Mouse (Mus musculus): Measurements from ENCODE around the gene Mroh7. TPM values are rescaled to one million over a fixed set of nuclear protein-coding genes. Genes with fewer than 3 reads are reported as not detected.
A peak's percentile ranks its signal among the peaks of the same experiment; 100 is the strongest.

Mroh7 gene
- polyA plus RNA-seq, 1 experiment from 2014 or later = 0.13 TPM

DNA sequence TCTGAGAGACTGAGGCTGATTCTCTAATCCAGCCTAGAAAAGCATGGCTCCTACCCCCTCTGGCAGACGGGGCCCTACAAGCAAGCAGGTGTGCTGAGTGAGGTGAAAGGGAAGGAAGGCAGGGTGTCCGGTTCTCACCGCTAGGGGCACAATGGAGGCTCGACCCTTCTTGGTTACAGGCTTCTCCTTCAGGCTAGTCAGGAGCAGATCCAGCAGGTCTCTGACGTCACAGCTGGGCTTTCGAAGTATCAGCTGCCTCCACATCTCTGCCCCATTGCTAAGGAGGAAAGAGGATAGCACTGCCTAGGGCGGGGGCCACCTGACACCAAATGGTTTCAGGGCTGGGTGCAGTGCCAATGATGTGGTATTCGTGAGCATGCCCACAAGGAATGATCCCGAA lies 30.7 kb downstream of the Mroh7 start:
- Histone ChIP-seq H3K36me3 (replicated peaks) (no peaks in the 10 kb centered on the region), H3K27ac (replicated peaks) (no peak overlapping the region), H3K27me3 (peaks cover 30% of the 10 kb centered on the region), H3K4me1 (replicated peaks) (no peaks in the 10 kb centered on the region), H3K4me2 (no peak overlapping the region), H3K9me3 (replicated peaks) (no peaks in the 10 kb centered on the region), H3K9ac (no peak overlapping the region), H3K4me3 (replicated peaks) (no peak overlapping the region)
- ATAC-seq (ENCODE audit: insufficient read depth) = no peak
- 15% methylated on average over 9 of the region's 9 CpGs for WGBS (ENCODE audit: insufficient replicate concordance)

- Histone ChIP-seq H3K9me3 (replicated peaks) (no peaks in the 10 kb centered on the region), H3K27ac (replicated peaks) (no peak overlapping the region), H3K36me3 (replicated peaks) (no peaks in the 10 kb centered on the region), H3K9ac (no peak overlapping the region), H3K27me3 (peaks cover 32% of the 10 kb centered on the region), H3K4me3 (replicated peaks) (no peak overlapping the region), H3K4me1 (replicated peaks) (peaks cover 3% of the 10 kb centered on the region), H3K4me2 (no peak overlapping the region)
- WGBS (ENCODE audit: insufficient replicate concordance) = 68% methylated on average over 15 of the region's 15 CpGs
- ATAC-seq (ENCODE audit: insufficient read depth) = no peak
These were observed 36.8 kb downstream of the Mroh7 start for GRCm38 (mm10) chr4:106693841-106694430.

GRCm38 (mm10) chr4:106688636-106689296 lies 42.0 kb downstream of the Mroh7 start:
- peak; percentile 72 for ATAC-seq (ENCODE audit: insufficient read depth)
- Histone ChIP-seq H3K9me3 (replicated peaks) (no peaks in the 10 kb centered on the region), H3K27me3 (peaks cover 18% of the 10 kb centered on the region), H3K27ac (replicated peaks) (0 out of 2 replicates have a peak overlapping the region, but pooled peaks have one; percentile 3), H3K4me1 (replicated peaks) (peaks cover 12% of the 10 kb centered on the region), H3K4me2 (no peak overlapping the region), H3K9ac (no peak overlapping the region), H3K4me3 (replicated peaks) (no peak overlapping the region), H3K36me3 (replicated peaks) (no peaks in the 10 kb centered on the region)
- WGBS (ENCODE audit: insufficient replicate concordance) = 22% methylated on average over 3 of the region's 3 CpGs

DNA sequence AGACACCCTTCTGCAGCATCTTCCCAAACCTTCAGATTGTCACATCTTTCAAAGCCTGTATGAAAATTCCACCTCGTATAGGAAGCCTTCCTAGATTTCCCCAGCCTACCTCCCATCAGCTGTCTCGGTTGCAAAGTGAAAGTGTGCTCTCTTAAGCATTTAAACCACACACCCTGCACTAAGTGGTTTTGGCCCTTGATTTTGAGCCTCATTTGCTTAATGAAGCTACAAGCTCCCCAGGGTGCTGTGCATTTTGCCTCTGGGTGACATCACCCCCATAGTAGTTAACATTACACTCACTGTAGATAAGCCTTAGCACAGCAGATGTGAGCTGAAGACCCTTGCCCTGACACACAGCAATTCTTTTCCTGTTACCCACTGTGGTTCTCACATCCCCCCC lies 49.8 kb downstream of the Mroh7 start:
- no peak overlapping the region for H3K9ac ChIP-seq
- peak overlapping the region; percentile 20; the same call in 1 of the 2 replicates for H3K4me2 ChIP-seq
- WGBS (ENCODE audit: insufficient replicate concordance) = 41% methylated on average over 2 of the region's 2 CpGs

GRCm38 (mm10) chr4:106679152-106679551 lies 51.6 kb downstream of the Mroh7 start:
- 32% methylated on average over 3 of the region's 3 CpGs for WGBS (ENCODE audit: insufficient replicate concordance)
- no peaks in the 10 kb centered on the region for H3K9me3 ChIP-seq (replicated peaks)
- peak overlapping the region; percentile 95 for H3K4me3 ChIP-seq (replicated peaks)
- peaks cover 30% of the 10 kb centered on the region for H3K36me3 ChIP-seq (replicated peaks)
- ATAC-seq (ENCODE audit: insufficient read depth) = no peak; the same call in 1 of the 2 replicates
- H3K9ac ChIP-seq = no peak overlapping the region
- H3K4me1 ChIP-seq (replicated peaks) = peaks cover 42% of the 10 kb centered on the region
- peaks cover 5% of the 10 kb centered on the region; the same call in 1 of the 2 replicates for H3K27me3 ChIP-seq
- H3K27ac ChIP-seq (replicated peaks) = peak overlapping the region; percentile 52
- H3K4me2 ChIP-seq = peak overlapping the region; percentile 76

More for the DNA sequence above, 49.8 kb downstream of the Mroh7 start:
- peaks cover 41% of the 10 kb centered on the region for H3K4me1 ChIP-seq (replicated peaks)
- H3K36me3 ChIP-seq (replicated peaks) = peaks cover 12% of the 10 kb centered on the region
- H3K27ac ChIP-seq (replicated peaks) = no peak overlapping the region
- no peak overlapping the region for H3K4me3 ChIP-seq (replicated peaks)
- no peaks in the 10 kb centered on the region for H3K9me3 ChIP-seq (replicated peaks)
- peaks cover 5% of the 10 kb centered on the region; the same call in 1 of the 2 replicates for H3K27me3 ChIP-seq
- ATAC-seq (ENCODE audit: insufficient read depth) = no peak

DNA sequence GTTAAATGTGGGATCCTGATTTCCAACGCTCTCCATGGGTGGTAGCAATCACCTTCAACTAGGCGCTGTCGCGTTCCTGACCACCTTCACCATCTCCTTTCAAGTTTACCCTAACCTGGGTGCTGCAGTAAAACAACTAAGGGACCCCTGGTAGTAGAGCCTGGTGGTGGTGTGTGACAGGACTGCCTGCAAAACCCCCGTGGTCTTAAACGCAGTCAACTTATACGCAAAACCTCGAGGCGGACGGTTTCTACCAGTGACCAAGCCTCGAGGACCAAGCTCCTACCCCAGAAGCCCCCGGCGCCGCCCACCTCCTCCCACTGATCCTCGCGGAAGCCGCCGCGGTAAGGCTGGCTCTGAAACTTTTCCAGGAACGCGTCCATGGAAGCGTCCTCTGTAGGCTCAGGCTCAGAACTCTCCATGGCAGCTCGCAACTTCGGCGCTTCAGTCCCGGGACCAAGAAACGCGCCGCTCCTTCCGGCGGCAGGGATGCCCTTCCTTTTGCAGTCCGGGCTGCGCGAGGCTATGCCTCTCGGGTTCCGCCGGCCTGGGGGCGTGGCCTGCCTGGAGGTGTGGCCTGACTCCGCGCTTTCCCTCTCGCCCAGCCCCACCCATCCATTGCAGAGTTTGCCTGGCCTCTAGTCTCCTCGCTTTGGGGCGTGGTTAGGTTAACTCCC lies 52.1 kb downstream of the Mroh7 start, which contains the start of gene Ttc4:
TSS of gene Ttc4 (minus strand) at position 503 of the 677 bp plus-strand sequence.
- Histone ChIP-seq H3K4me3 (replicated peaks) (peak within 1 kb of the TSS; percentile 95), H3K4me1 (replicated peaks) (peaks cover 42% of the 10 kb centered on the region), H3K9me3 (replicated peaks) (no peaks in the 10 kb centered on the region), H3K27ac (replicated peaks) (peak within 1 kb of the TSS; percentile 78), H3K36me3 (replicated peaks) (peaks cover 35% of the 10 kb centered on the region), H3K4me2 (peak within 1 kb of the TSS; percentile 76), H3K9ac (peak within 1 kb of the TSS; percentile 96), H3K27me3 (peaks cover 2% of the 10 kb centered on the region; the same call in 1 of the 2 replicates)
- WGBS (ENCODE audit: insufficient replicate concordance) = under 1% methylated on average over 43 of the region's 43 CpGs
- peak; percentile 100 for ATAC-seq (ENCODE audit: insufficient read depth)

DNA sequence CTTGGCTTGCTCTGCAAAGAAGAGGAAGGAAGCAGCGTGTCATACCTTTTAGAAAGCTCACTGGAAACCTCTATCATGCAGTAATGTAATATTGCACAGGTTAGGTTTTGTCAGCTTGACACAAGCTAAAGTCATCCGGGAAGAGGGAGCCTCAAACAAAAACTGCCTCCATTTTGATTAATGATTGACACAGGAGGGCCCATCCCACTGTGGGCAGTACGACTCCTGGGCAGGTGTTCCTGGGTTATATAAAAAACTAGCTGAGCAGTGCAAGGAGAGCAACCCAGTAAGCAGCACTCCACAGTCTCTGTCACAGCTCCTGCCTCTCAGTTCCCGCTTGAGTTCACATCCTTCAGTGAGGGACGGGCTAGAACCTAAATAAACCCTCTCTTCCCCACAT lies 54.0 kb downstream of the Mroh7 start:
- Histone ChIP-seq H3K4me1 (replicated peaks) (peaks cover 42% of the 10 kb centered on the region), H3K4me2 (no peak overlapping the region), H3K9ac (no peak overlapping the region), H3K27ac (replicated peaks) (no peak overlapping the region), H3K4me3 (replicated peaks) (no peak overlapping the region), H3K27me3 (no peaks in the 10 kb centered on the region), H3K9me3 (replicated peaks) (no peaks in the 10 kb centered on the region), H3K36me3 (replicated peaks) (peaks cover 54% of the 10 kb centered on the region)
- WGBS (ENCODE audit: insufficient replicate concordance) = 73% methylated on average over 5 of the region's 5 CpGs
- no peak for ATAC-seq (ENCODE audit: insufficient read depth)

- no peak overlapping the region for H3K9ac ChIP-seq
- 80% methylated on average over 2 of the region's 2 CpGs for WGBS (ENCODE audit: insufficient replicate concordance)
These were observed 64.2 kb downstream of the Mroh7 start for GRCm38 (mm10) chr4:106666546-106666945.

DNA sequence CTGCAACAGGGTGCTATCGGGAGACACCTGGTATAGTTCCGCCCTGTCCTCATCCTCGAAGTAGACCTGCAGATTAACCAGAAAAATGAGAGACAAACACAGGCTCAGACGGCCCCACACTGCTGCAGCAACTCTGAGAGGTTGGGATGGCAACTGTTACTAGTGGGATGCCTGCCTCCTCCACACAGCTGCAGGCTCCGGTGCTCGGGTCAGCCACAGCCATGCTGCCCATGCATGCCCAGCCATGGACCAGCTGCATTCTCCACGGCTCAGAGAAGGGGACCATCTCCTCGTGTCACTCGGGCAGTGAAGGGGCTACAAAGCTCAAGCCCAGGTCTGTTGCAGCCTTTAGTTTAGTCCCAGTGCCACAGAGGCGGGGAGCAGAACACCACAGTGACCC lies 65.1 kb downstream of the Mroh7 start:
- H3K27me3 ChIP-seq = no peaks in the 10 kb centered on the region
- no peak overlapping the region for H3K27ac ChIP-seq (replicated peaks)
- H3K36me3 ChIP-seq (replicated peaks) = peaks cover 99% of the 10 kb centered on the region
- no peak overlapping the region for H3K9ac ChIP-seq
- no peak for ATAC-seq (ENCODE audit: insufficient read depth)
- H3K4me2 ChIP-seq = no peak overlapping the region
- H3K9me3 ChIP-seq (replicated peaks) = no peaks in the 10 kb centered on the region
- H3K4me3 ChIP-seq (replicated peaks) = no peak overlapping the region
- no peaks in the 10 kb centered on the region for H3K4me1 ChIP-seq (replicated peaks)
- WGBS (ENCODE audit: insufficient replicate concordance) = 79% methylated on average over 10 of the region's 10 CpGs

More at GRCm38 (mm10) chr4:106666546-106666945, 64.2 kb downstream of the Mroh7 start:
- Histone ChIP-seq H3K4me1 (replicated peaks) (no peaks in the 10 kb centered on the region), H3K4me2 (no peak overlapping the region), H3K27me3 (no peaks in the 10 kb centered on the region), H3K36me3 (replicated peaks) (peaks cover 100% of the 10 kb centered on the region), H3K27ac (replicated peaks) (no peak overlapping the region), H3K9me3 (replicated peaks) (no peaks in the 10 kb centered on the region), H3K4me3 (replicated peaks) (no peak overlapping the region)
- ATAC-seq (ENCODE audit: insufficient read depth) = no peak

DNA sequence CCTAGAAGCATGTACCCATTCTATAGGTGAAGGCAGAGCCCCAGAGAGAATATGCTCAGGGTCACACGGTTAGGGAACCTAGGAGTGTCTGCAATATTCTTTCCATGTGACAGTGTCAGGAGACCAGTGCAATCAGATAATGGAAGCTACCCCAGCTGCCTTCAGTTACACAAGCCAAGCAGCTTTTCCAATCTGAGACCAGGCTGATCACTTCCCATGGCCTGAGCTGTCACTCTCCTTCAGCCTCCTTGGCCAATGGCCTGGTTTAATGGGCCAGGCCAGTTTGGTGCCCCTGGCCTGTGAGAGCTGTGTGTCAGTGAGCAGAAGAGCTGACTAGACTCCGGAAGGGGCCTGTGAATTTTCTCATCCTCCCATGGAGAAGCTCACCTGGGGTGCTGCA lies 65.5 kb downstream of the Mroh7 start:
- no peak for ATAC-seq (ENCODE audit: insufficient read depth)
- Histone ChIP-seq H3K4me1 (replicated peaks) (no peaks in the 10 kb centered on the region), H3K4me3 (replicated peaks) (no peak overlapping the region), H3K27me3 (no peaks in the 10 kb centered on the region), H3K4me2 (no peak overlapping the region), H3K9me3 (replicated peaks) (no peaks in the 10 kb centered on the region), H3K36me3 (replicated peaks) (peaks cover 99% of the 10 kb centered on the region), H3K27ac (replicated peaks) (no peak overlapping the region), H3K9ac (no peak overlapping the region)
- 76% methylated on average over 2 of the region's 2 CpGs for WGBS (ENCODE audit: insufficient replicate concordance)

GRCm38 (mm10) chr4:106664697-106665096 lies 66.0 kb downstream of the Mroh7 start:
- H3K27ac ChIP-seq (replicated peaks) = no peak overlapping the region
- no peaks in the 10 kb centered on the region for H3K9me3 ChIP-seq (replicated peaks)
- WGBS (ENCODE audit: insufficient replicate concordance) = 78% methylated on average over 6 of the region's 6 CpGs
- no peak overlapping the region for H3K4me2 ChIP-seq
- no peak for ATAC-seq (ENCODE audit: insufficient read depth)
- H3K4me3 ChIP-seq (replicated peaks) = no peak overlapping the region
- no peaks in the 10 kb centered on the region for H3K27me3 ChIP-seq
- no peak overlapping the region for H3K9ac ChIP-seq
- H3K4me1 ChIP-seq (replicated peaks) = no peaks in the 10 kb centered on the region
- H3K36me3 ChIP-seq (replicated peaks) = peaks cover 99% of the 10 kb centered on the region
